Comparison of ENCODE assay signal across 7 mouse cellular contexts in the genomic region with DNA sequence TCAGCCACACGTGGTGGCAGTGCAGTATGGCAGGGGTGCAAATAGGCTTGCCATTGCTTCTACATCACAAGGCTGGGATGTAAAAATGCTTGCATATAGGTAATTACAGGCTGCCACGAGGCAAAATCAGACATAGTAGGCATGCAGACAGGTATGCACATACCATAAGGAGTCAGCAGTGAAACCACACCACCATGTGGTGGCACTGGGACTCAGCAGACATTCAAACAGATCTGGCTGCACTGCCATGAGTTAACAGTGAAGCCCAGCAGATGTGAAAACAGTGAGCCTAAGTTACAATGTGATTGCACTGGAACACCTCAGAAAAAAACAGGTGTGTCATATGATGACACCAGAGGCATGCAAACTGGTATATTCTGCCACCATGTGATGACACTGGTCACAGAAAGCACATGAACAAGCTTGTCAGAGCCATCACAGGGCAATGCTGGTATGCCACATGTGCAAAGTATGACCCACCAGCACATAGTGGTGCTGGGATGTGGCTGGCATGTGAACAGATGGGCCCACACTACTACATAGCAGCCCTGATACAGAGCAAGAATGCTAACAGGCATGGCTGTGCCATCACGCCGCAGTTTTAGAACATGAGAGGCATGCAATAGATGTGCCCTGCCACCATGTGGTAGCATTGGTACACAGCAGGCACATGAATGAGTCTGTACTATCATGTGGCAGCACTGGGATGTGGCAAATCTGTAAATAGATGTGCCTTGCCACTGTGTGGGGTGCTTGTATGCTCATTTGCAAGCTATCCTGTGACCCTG. TPM values are rescaled to one million over a fixed set of nuclear protein-coding genes. Genes with fewer than 3 reads are reported as not detected.
DNase-seq lines count a peak whose midpoint lies in the region; ATAC-seq and TF ChIP-seq lines count a peak whose summit lies in the region.

No protein-coding gene starts in this region.

- 37% methylated on average over 4 of the region's 4 CpGs for WGBS in forebrain, postnatal 0 days

- peak; percentile 50; the same call in 1 of the 2 replicates for TF ChIP-seq CTCF in testis, adult 2 months (IDR thresholded peaks at IDR 0.05; ENCODE audit: control insufficient read depth, insufficient read depth, insufficient replicate concordance, low read depth, low read length)
- TF ChIP-seq CTCF in forebrain, postnatal 0 days (IDR thresholded peaks at IDR 0.05; ENCODE audit: low read depth) = peak; percentile 93

- peak; percentile 59 for ATAC-seq in cerebellum, adult (ENCODE audit: insufficient number of reproducible peaks, low FRiP score, low TSS enrichment)
- ATAC-seq in forebrain, postnatal 0 days = peak; percentile 90
- no peak for ATAC-seq in monocyte, adult 5-6 weeks (replicated peaks; ENCODE audit: insufficient number of reproducible peaks, low FRiP score, low TSS enrichment, poor library complexity, severe bottlenecking)

- H3K36me3 ChIP-seq in testis, adult 2 months (ENCODE audit: control insufficient read depth, insufficient read depth, low read length) = no peaks in the 10 kb centered on the region
- H3K36me3 ChIP-seq in forebrain, postnatal 0 days (ENCODE audit: insufficient read depth) = no peaks in the 10 kb centered on the region
- H3K36me3 ChIP-seq in megakaryocyte, embryonic 14.5 days (replicated peaks; ENCODE audit: low read length) = no peaks in the 10 kb centered on the region

- no peak overlapping the region for H3K4me2 ChIP-seq in forebrain, postnatal 0 days (ENCODE audit: low read depth)

- DNase-seq in testis, postnatal 14 days (ENCODE audit: low spot score) = no peak
- DNase-seq in forebrain, postnatal 0 days = peak; percentile 78
- peak; percentile 1 to 52 for DNase-seq in kidney, postnatal 36 days

- H3K27me3 ChIP-seq in testis, adult 2 months (ENCODE audit: control insufficient read depth, insufficient read depth, low read length) = no peaks in the 10 kb centered on the region
- H3K27me3 ChIP-seq in forebrain, postnatal 0 days (ENCODE audit: insufficient read depth, low read length) = no peaks in the 10 kb centered on the region
- H3K27me3 ChIP-seq in megakaryocyte, embryonic 14.5 days (replicated peaks) = no peaks in the 10 kb centered on the region

- TF ChIP-seq POLR2A in testis, adult 2 months (IDR thresholded peaks at IDR 0.05; ENCODE audit: control insufficient read depth, low read depth, low read length) = no peak

- H3K9ac ChIP-seq in forebrain, postnatal 0 days = no peak overlapping the region

- no peaks in the 10 kb centered on the region for H3K9me3 ChIP-seq in forebrain, postnatal 0 days (ENCODE audit: low read length)
- H3K9me3 ChIP-seq in megakaryocyte, embryonic 14.5 days = no peaks in the 10 kb centered on the region

- no peaks in the 10 kb centered on the region for H3K4me1 ChIP-seq in testis, adult 2 months (ENCODE audit: control insufficient read depth, insufficient read depth, low read length)
- H3K4me1 ChIP-seq in forebrain, postnatal 0 days (ENCODE audit: insufficient read depth) = no peaks in the 10 kb centered on the region
- peaks cover 6% of the 10 kb centered on the region; the same call in 1 of the 2 replicates for H3K4me1 ChIP-seq in megakaryocyte, embryonic 14.5 days

- H3K4me3 ChIP-seq in testis, adult 2 months (ENCODE audit: control insufficient read depth, low read depth, low read length) = no peak overlapping the region
- H3K4me3 ChIP-seq in forebrain, postnatal 0 days (ENCODE audit: low read depth, low read length) = no peak overlapping the region
- peak overlapping the region; percentile 55 for H3K4me3 ChIP-seq in megakaryocyte, embryonic 14.5 days (replicated peaks)

- no peak overlapping the region for H3K27ac ChIP-seq in testis, adult 2 months (ENCODE audit: control insufficient read depth, insufficient read depth, low read depth, low read length)
- H3K27ac ChIP-seq in forebrain, postnatal 0 days (ENCODE audit: low read depth, low read length) = no peak overlapping the region

RNA-seq across cellular contexts. Expression of a gene that starts 30.7 kb away (rescaled TPM):
- 0.10 and 0.18 TPM in 2 replicates for polyA plus RNA-seq in testis, adult 2 months (2012; rRNA removed)
- 2.3 and 6.3 TPM in 2 replicates for total RNA-seq in forebrain, postnatal 0 days (2014; rRNA removed)
- polyA plus RNA-seq in forebrain, postnatal 0 days (2015; fragmentation: Nextera tagmentation; extraction: Ambion mirVana) = 3.1 and 3.6 TPM in 2 replicates
- 0.13 TPM in 1 of 2 replicates, not detected in the other for polyA plus RNA-seq in megakaryocyte, embryonic 14.5 days (2012; ENCODE audit: insufficient read depth, low replicate concordance)
- total RNA-seq in monocyte, adult 5-6 weeks (2017) = 0.53 to 1.6 TPM in 2 of 3 replicates, not detected in the other

RNA-seq across cellular contexts. Expression of a gene that starts 56.6 kb away (rescaled TPM):
- polyA plus RNA-seq in testis, adult 2 months (2012; rRNA removed) = 3.7 and 4.7 TPM in 2 replicates
- 22.3 and 27.4 TPM in 2 replicates for total RNA-seq in forebrain, postnatal 0 days (2014; rRNA removed)
- 14.8 and 21.1 TPM in 2 replicates for polyA plus RNA-seq in forebrain, postnatal 0 days (2015; fragmentation: Nextera tagmentation; extraction: Ambion mirVana)
- polyA plus RNA-seq in megakaryocyte, embryonic 14.5 days (2012; ENCODE audit: insufficient read depth, low replicate concordance) = 0.48 TPM in 1 of 2 replicates, not detected in the other
- 26.8 to 39.9 TPM (median 34.7 TPM) in 3 replicates for total RNA-seq in monocyte, adult 5-6 weeks (2017)
